Mouse (Mus musculus) MEL (cell line): ENCODE measurements at regions not wholly inside any gene's neighbourhood (a gene's known extent, or its start where the extent isn't known, plus 50 kb on each side); places are given as distances from the start of the nearest gene placed in this dataset.

Experiments used
- DNase-seq: peaks from one replicate; pipeline ENCODE4 v3.0.0; 2011; ENCODE audit warnings: low read depth, low spot score
- H3K27ac ChIP-seq: 2 replicates; pipeline ENCODE4 v1.5.1; 2012; ENCODE audit warnings: low read depth, mild to moderate bottlenecking, control low read depth, low read length, moderate library complexity; ENCODE audit not compliant: control insufficient read depth
- H3K27me3 ChIP-seq, 2 experiments: fragments of 150-350 bp in 1 of 2; sonication (generic) in 1 of 2; 2 replicates each; pipeline ENCODE4 v1.6.1; 2012; ENCODE audit warnings: low read length in 2 of 2, mild to moderate bottlenecking in 2 of 2, improper control_type of control experiment in 1 of 2, moderate library complexity in 1 of 2; ENCODE audit not compliant: insufficient read depth in 2 of 2, control insufficient read depth in 1 of 2
- H3K36me3 ChIP-seq, 2 experiments: 2 replicates each; pipeline ENCODE4 v1.6.1; 2012 to 2014; ENCODE audit warnings: low read length in 2 of 2, improper control_type of control experiment in 1 of 2, inconsistent platforms in 1 of 2, mild to moderate bottlenecking in 1 of 2; ENCODE audit not compliant: insufficient read depth in 2 of 2, control insufficient read depth in 1 of 2
- H3K4me1 ChIP-seq, 2 experiments: fragments of 150-350 bp in 1 of 2; sonication (generic) in 1 of 2; 2 replicates each; pipeline ENCODE4 v1.6.1; 2012; ENCODE audit warnings: low read length in 2 of 2, improper control_type of control experiment in 1 of 2, mild to moderate bottlenecking in 1 of 2; ENCODE audit not compliant: insufficient read depth in 2 of 2, control insufficient read depth in 1 of 2
- H3K4me3 ChIP-seq, 2 experiments: fragments of 150-350 bp in 1 of 2; sonication (generic) in 1 of 2; 2 replicates each; pipeline ENCODE4 v1.5.1; 2012; ENCODE audit warnings: low read depth in 2 of 2, low read length in 2 of 2, mild to moderate bottlenecking in 2 of 2, moderate library complexity in 2 of 2, control low read depth in 1 of 2, improper control_type of control experiment in 1 of 2; ENCODE audit not compliant: control insufficient read depth in 1 of 2, insufficient read depth in 1 of 2
- H3K79me2 ChIP-seq: 2 replicates; pipeline ENCODE4 v1.6.1; 2012; ENCODE audit warnings: mild to moderate bottlenecking, low read length, moderate library complexity; ENCODE audit not compliant: control insufficient read depth, poor library complexity, insufficient read depth
- H3K9ac ChIP-seq: 2 replicates; pipeline ENCODE4 v1.6.1; 2012; ENCODE audit warnings: low read depth, mild to moderate bottlenecking, control low read depth, low read length, moderate library complexity; ENCODE audit not compliant: control insufficient read depth, poor library complexity, severe bottlenecking
- H3K9me3 ChIP-seq: fragments of 150-350 bp; sonication (generic); replicated peaks from 2 replicates; pipeline ENCODE4 v1.6.1; 2012; ENCODE audit warnings: mild to moderate bottlenecking, low read length, improper control_type of control experiment, moderate library complexity; ENCODE audit not compliant: insufficient read depth
- BHLHE40 ChIP-seq: IDR thresholded peaks from 2 replicates; pipeline ENCODE4 v1.6.1; 2012; ENCODE audit warnings: low read depth, mild to moderate bottlenecking, inconsistent platforms, low read length, improper control_type of control experiment, borderline replicate concordance
- CHD1 ChIP-seq: IDR thresholded peaks from 2 replicates; pipeline ENCODE4 v1.6.1; 2012; ENCODE audit warnings: low read depth, mild to moderate bottlenecking, inconsistent platforms, low read length, improper control_type of control experiment
- CHD2 ChIP-seq: IDR thresholded peaks from 2 replicates; pipeline ENCODE4 v1.6.1; 2011; ENCODE audit warnings: low read length, improper control_type of control experiment
- CTCF ChIP-seq, 3 experiments: IDR thresholded peaks in 2 of 3; conservative IDR thresholded peaks in 1 of 3; 2 replicates each; pipeline ENCODE4 v1.5.1; 2011 to 2012; ENCODE audit warnings: low read length in 3 of 3, low read depth in 2 of 3, mild to moderate bottlenecking in 2 of 3, improper control_type of control experiment in 1 of 3, inconsistent platforms in 1 of 3, mixed read lengths in 1 of 3, moderate library complexity in 1 of 3; ENCODE audit not compliant: control insufficient read depth in 1 of 3, insufficient read depth in 1 of 3, poor library complexity in 1 of 3, severe bottlenecking in 1 of 3
- E2F4 ChIP-seq: IDR thresholded peaks from 2 replicates; pipeline ENCODE4 v1.6.1; 2011; ENCODE audit warnings: low read depth, low read length, improper control_type of control experiment, borderline replicate concordance
- ELF1 ChIP-seq: IDR thresholded peaks from 2 replicates; pipeline ENCODE4 v1.6.1; 2014; ENCODE audit warnings: low read depth, mild to moderate bottlenecking, inconsistent platforms, low read length, improper control_type of control experiment, moderate library complexity
- GABPA ChIP-seq: IDR thresholded peaks from 2 replicates; pipeline ENCODE4 v1.6.1; 2012; ENCODE audit warnings: low read depth, mild to moderate bottlenecking, inconsistent platforms, low read length, improper control_type of control experiment, moderate library complexity
- GATA1 ChIP-seq: IDR thresholded peaks from 2 replicates; pipeline ENCODE4 v1.6.1; 2011; ENCODE audit warnings: low read depth, low read length, improper control_type of control experiment
- HCFC1 ChIP-seq: IDR thresholded peaks from 2 replicates; pipeline ENCODE4 v1.6.1; 2012; ENCODE audit warnings: low read depth, mild to moderate bottlenecking, inconsistent platforms, low read length, improper control_type of control experiment, moderate library complexity
- JUND ChIP-seq: IDR thresholded peaks from 2 replicates; pipeline ENCODE4 v1.6.1; 2011; ENCODE audit warnings: low read depth, mild to moderate bottlenecking, improper control_type of control experiment, low read length
- MAX ChIP-seq: IDR thresholded peaks from 2 replicates; pipeline ENCODE4 v1.6.1; 2011; ENCODE audit warnings: low read length, improper control_type of control experiment
- MAZ ChIP-seq: IDR thresholded peaks from 2 replicates; pipeline ENCODE4 v1.6.1; 2012; ENCODE audit warnings: low read depth, mild to moderate bottlenecking, inconsistent platforms, low read length, improper control_type of control experiment
- MYC ChIP-seq: IDR thresholded peaks from 2 replicates; pipeline ENCODE4 v1.6.1; 2011; ENCODE audit warnings: low read depth, mild to moderate bottlenecking, low read length, improper control_type of control experiment, moderate library complexity
- POLR2A ChIP-seq, 2 experiments: IDR thresholded peaks; 2 replicates each; pipeline ENCODE4 v1.6.1; 2011 to 2012; ENCODE audit warnings: low read length in 2 of 2, mild to moderate bottlenecking in 2 of 2, control low read depth in 1 of 2, improper control_type of control experiment in 1 of 2, low read depth in 1 of 2, moderate library complexity in 1 of 2; ENCODE audit not compliant: control insufficient read depth in 1 of 2, insufficient read depth in 1 of 2, poor library complexity in 1 of 2
- RCOR1 ChIP-seq: IDR thresholded peaks from 2 replicates; pipeline ENCODE4 v1.6.1; 2012; ENCODE audit warnings: low read depth, mild to moderate bottlenecking, inconsistent platforms, low read length, improper control_type of control experiment
- SIN3A ChIP-seq: IDR thresholded peaks from 2 replicates; pipeline ENCODE4 v1.6.1; 2012; ENCODE audit warnings: low read length, improper control_type of control experiment, inconsistent platforms
- SMC3 ChIP-seq: IDR thresholded peaks from 2 replicates; pipeline ENCODE4 v1.6.1; 2011; ENCODE audit warnings: low read depth, low read length, improper control_type of control experiment
- TCF12 ChIP-seq: IDR thresholded peaks from 2 replicates; pipeline ENCODE4 v1.6.1; 2014; ENCODE audit warnings: low read depth, mild to moderate bottlenecking, inconsistent platforms, low read length, improper control_type of control experiment, moderate library complexity
- UBTF ChIP-seq: IDR thresholded peaks from 2 replicates; pipeline ENCODE4 v1.6.1; 2012; ENCODE audit warnings: low read depth, mild to moderate bottlenecking, inconsistent platforms, low read length, improper control_type of control experiment, moderate library complexity, borderline replicate concordance; ENCODE audit not compliant: insufficient read depth
- USF1 ChIP-seq: IDR thresholded peaks from 2 replicates; pipeline ENCODE4 v1.6.1; 2014; ENCODE audit warnings: low read depth, mild to moderate bottlenecking, inconsistent platforms, low read length, improper control_type of control experiment, moderate library complexity
- USF2 ChIP-seq, 2 experiments: IDR thresholded peaks; 2 replicates each; pipeline ENCODE4 v1.6.1; 2011 to 2012; ENCODE audit warnings: improper control_type of control experiment in 2 of 2, low read length in 2 of 2, borderline replicate concordance in 1 of 2, inconsistent platforms in 1 of 2, low read depth in 1 of 2, mild to moderate bottlenecking in 1 of 2; ENCODE audit not compliant: insufficient read depth in 1 of 2
- ZKSCAN1 ChIP-seq: IDR thresholded peaks from 2 replicates; pipeline ENCODE4 v1.6.1; 2012; ENCODE audit warnings: low read depth, mild to moderate bottlenecking, inconsistent platforms, low read length, improper control_type of control experiment, moderate library complexity
- ZNF384 ChIP-seq: IDR thresholded peaks from 2 replicates; pipeline ENCODE4 v1.6.1; 2012; ENCODE audit warnings: low read depth, mild to moderate bottlenecking, inconsistent platforms, low read length, improper control_type of control experiment

DNA sequence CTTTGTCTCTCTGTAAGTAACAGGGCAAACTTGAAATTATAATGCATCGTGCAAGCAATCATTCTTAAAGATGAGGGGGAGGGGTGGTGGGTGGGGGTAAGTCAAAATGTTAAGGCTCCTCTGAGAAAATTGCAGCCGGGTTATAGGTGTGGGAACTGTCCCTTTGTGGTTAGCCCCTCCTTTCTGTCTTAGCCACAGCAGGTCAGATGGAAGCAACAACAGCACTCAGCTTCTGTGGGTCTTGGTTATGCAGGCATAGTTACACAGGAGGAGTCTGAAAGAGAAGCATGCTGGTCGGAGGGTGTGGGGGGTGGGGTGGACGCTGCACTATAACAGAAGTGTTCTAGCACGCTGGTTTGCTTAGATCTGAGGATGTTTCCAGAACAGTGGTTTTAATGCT lies 53.5 kb upstream of the Scrg1 start:
- H3K36me3 ChIP-seq: no peaks in the 10 kb centered on the region
- no peaks in the 10 kb centered on the region for H3K4me1 ChIP-seq
- H3K27ac ChIP-seq: no peak overlapping the region
- H3K79me2 ChIP-seq: no peaks in the 10 kb centered on the region
- H3K9me3 ChIP-seq: no peaks in the 10 kb centered on the region
- H3K4me3 ChIP-seq: no peak overlapping the region
- no peaks in the 10 kb centered on the region; a peak in 1 of 4 replicates for H3K27me3 ChIP-seq
- TF ChIP-seq BHLHE40 (no peak), CHD2 (no peak), ZNF384 (no peak), ZKSCAN1 (no peak), E2F4 (no peak), SIN3A (no peak), UBTF (no peak), CTCF (IDR thresholded peaks at IDR 0.05 in 2 of 3, conservative IDR thresholded peaks at IDR 0.05 in 1 of 3; ENCODE audit: control insufficient read depth in 1 of 3, insufficient read depth in 1 of 3, low read depth in 2 of 3, low read length in 3 of 3, poor library complexity in 1 of 3, severe bottlenecking in 1 of 3) (no peak), MYC (no peak), USF2 (IDR thresholded peaks at IDR 0.05; ENCODE audit: borderline replicate concordance in 1 of 2, insufficient read depth in 1 of 2, low read depth in 1 of 2, low read length in 2 of 2) (no peak), MAX (no peak), MAZ (no peak)
- no peak for DNase-seq
- no peak overlapping the region for H3K9ac ChIP-seq

- H3K4me3 ChIP-seq: no peak overlapping the region
- H3K27ac ChIP-seq: no peak overlapping the region
- no peaks in the 10 kb centered on the region for H3K4me1 ChIP-seq
- H3K27me3 ChIP-seq: peaks cover 0 to 1% of the 10 kb centered on the region in 2 experiments; a peak in 2 of 4 replicates
- no peaks in the 10 kb centered on the region for H3K79me2 ChIP-seq
- no peaks in the 10 kb centered on the region for H3K36me3 ChIP-seq
- H3K9ac ChIP-seq: no peak overlapping the region
- no peaks in the 10 kb centered on the region for H3K9me3 ChIP-seq
- peak; percentile 9 for DNase-seq
- TF ChIP-seq UBTF: no peak
- TF ChIP-seq MAX: no peak
- peak; percentile 27 for TF ChIP-seq SMC3
- TF ChIP-seq CTCF (IDR thresholded peaks at IDR 0.05 in 2 of 3, conservative IDR thresholded peaks at IDR 0.05 in 1 of 3; ENCODE audit: control insufficient read depth in 1 of 3, insufficient read depth in 1 of 3, low read depth in 2 of 3, low read length in 3 of 3, poor library complexity in 1 of 3, severe bottlenecking in 1 of 3): peak in 2 of 3 experiments; percentile 28 to 39; a peak in 3 of 6 replicates
Observed at GRCm38 (mm10) chr8:57403640-57404180, 52.0 kb upstream of the Scrg1 start.

GRCm38 (mm10) chr8:57405277-57405817 lies 50.4 kb upstream of the Scrg1 start:
- no peak for DNase-seq
- Histone ChIP-seq H3K79me2 (no peaks in the 10 kb centered on the region), H3K4me3 (no peak overlapping the region), H3K27ac (no peak overlapping the region), H3K9me3 (no peaks in the 10 kb centered on the region), H3K27me3 (peaks cover 0 to 1% of the 10 kb centered on the region in 2 experiments; a peak in 2 of 4 replicates), H3K36me3 (no peaks in the 10 kb centered on the region), H3K9ac (no peak overlapping the region), H3K4me1 (no peaks in the 10 kb centered on the region)
- no peak for TF ChIP-seq GABPA
- TF ChIP-seq BHLHE40: no peak
- TF ChIP-seq GATA1: no peak
- no peak for TF ChIP-seq POLR2A (IDR thresholded peaks at IDR 0.05; ENCODE audit: control insufficient read depth in 1 of 2, insufficient read depth in 1 of 2, low read depth in 1 of 2, low read length in 2 of 2, poor library complexity in 1 of 2)
- no peak for TF ChIP-seq RCOR1
- TF ChIP-seq ZKSCAN1: no peak
- no peak for TF ChIP-seq HCFC1
- TF ChIP-seq E2F4: no peak
- no peak for TF ChIP-seq TCF12
- TF ChIP-seq ZNF384: no peak
- no peak for TF ChIP-seq USF1
- no peak for TF ChIP-seq USF2 (IDR thresholded peaks at IDR 0.05; ENCODE audit: borderline replicate concordance in 1 of 2, insufficient read depth in 1 of 2, low read depth in 1 of 2, low read length in 2 of 2)
- no peak for TF ChIP-seq JUND
- TF ChIP-seq ELF1: no peak
- TF ChIP-seq CHD1: no peak
